Mouse (Mus musculus) liver, embryonic 15.5 days (tissue): Measurements from ENCODE around the gene Dpep2nb. TPM values are rescaled to one million over a fixed set of nuclear protein-coding genes. Genes with fewer than 3 reads are reported as not detected.
"Not testable (repeated sequence)": the region's sequence is repeated elsewhere in the genome, so short reads cannot be mapped to it uniquely, and the experiment has no call there.

Source experiments
- ATAC-seq: fragments of 200-750 bp; cut with Nextera tagmentation; 2 replicates; pipeline ENCODE4 v1.8.0; 2017; ENCODE audit warnings: moderate number of reproducible peaks, mild to moderate bottlenecking, moderate library complexity; ENCODE audit not compliant: insufficient read depth
- H3K27ac ChIP-seq: fragments of 300-500 bp; sonication (generic); replicated peaks from 2 replicates; pipeline ENCODE4 v1.5.1; 2015; ENCODE audit warnings: mild to moderate bottlenecking, inconsistent platforms
- H3K27me3 ChIP-seq: fragments of 300-500 bp; sonication (generic); 2 replicates; pipeline ENCODE4 v1.6.1; 2015; ENCODE audit warnings: mild to moderate bottlenecking, inconsistent platforms
- H3K36me3 ChIP-seq: fragments of 300-500 bp; sonication (generic); replicated peaks from 2 replicates; pipeline ENCODE4 v1.6.1; 2015; ENCODE audit warnings: moderate library complexity, mild to moderate bottlenecking, inconsistent platforms
- H3K4me1 ChIP-seq: fragments of 300-500 bp; sonication (generic); replicated peaks from 2 replicates; pipeline ENCODE4 v1.6.1; 2015; ENCODE audit warnings: inconsistent platforms
- H3K4me2 ChIP-seq: fragments of 300-500 bp; sonication (generic); 2 replicates; pipeline ENCODE4 v1.6.1; 2015; ENCODE audit warnings: moderate library complexity, mild to moderate bottlenecking, inconsistent platforms
- H3K4me3 ChIP-seq: fragments of 300-500 bp; sonication (generic); replicated peaks from 2 replicates; pipeline ENCODE4 v1.5.1; 2015; ENCODE audit warnings: mild to moderate bottlenecking, inconsistent platforms
- H3K9ac ChIP-seq: fragments of 300-500 bp; sonication (generic); 2 replicates; pipeline ENCODE4 v1.6.1; 2015; ENCODE audit warnings: moderate library complexity, mild to moderate bottlenecking, inconsistent platforms
- H3K9me3 ChIP-seq: fragments of 300-500 bp; sonication (generic); replicated peaks from 2 replicates; pipeline ENCODE4 v1.6.1; 2016; ENCODE audit warnings: inconsistent platforms
- WGBS: fragments of 180-500 bp; shearing (Covaris S2); methylation state at CpG from one replicate; pipeline ENCODE4 v1.1.7; 2015; ENCODE audit warnings: mixed read lengths; ENCODE audit not compliant: insufficient replicate concordance; 5-methylcytosine and 5-hydroxymethylcytosine counted together
- polyA plus RNA-seq: library from polyadenylated mRNA; unstranded; fragments of >200 nt; fragmentation: Nextera tagmentation; extraction: Ambion mirVana; gene quantifications from 2 replicates; pipeline ENCODE4 v1.2.1, GENCODE M21; 2015

Dpep2nb gene
- polyA plus RNA-seq, 1 experiment from 2014 or later: not detected

DNA sequence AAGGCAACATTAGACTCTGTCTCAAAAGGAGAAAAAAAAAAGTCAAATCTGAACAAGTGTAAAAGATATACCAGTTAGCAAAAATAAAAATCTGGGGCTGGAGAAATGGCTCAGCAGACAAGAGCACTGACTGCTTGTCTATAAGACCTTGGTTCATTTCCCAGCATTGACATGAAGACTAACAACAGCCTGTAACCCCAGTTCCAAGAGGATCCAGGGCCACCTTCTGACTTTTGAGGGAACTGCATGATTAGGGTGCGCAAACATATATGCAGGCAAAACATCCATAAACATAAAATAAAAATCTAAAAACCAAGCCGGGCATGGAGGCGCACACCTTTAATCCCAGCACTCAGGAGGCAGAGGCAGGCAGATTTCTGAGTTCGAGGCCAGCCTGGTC is 638 bp upstream of the Dpep2nb start:
- 78% methylated on average over 4 of the region's 4 CpGs for WGBS
- ATAC-seq: no peak
- H3K36me3 ChIP-seq: no peaks in the 10 kb centered on the region
- peaks cover 33% of the 10 kb centered on the region for H3K4me1 ChIP-seq
- no peaks in the 10 kb centered on the region for H3K9me3 ChIP-seq
- H3K27ac ChIP-seq: no peak overlapping the region
- no peak overlapping the region for H3K9ac ChIP-seq
- no peak overlapping the region for H3K4me2 ChIP-seq
- H3K27me3 ChIP-seq: no peaks in the 10 kb centered on the region
- H3K4me3 ChIP-seq: no peak overlapping the region

- H3K27ac ChIP-seq: no peak overlapping the region
- 47% methylated on average over 8 of the region's 8 CpGs for WGBS
- H3K27me3 ChIP-seq: no peaks in the 10 kb centered on the region
- peaks cover 20% of the 10 kb centered on the region for H3K4me1 ChIP-seq
- no peak for ATAC-seq
- no peak overlapping the region for H3K9ac ChIP-seq
- no peaks in the 10 kb centered on the region for H3K36me3 ChIP-seq
- H3K4me2 ChIP-seq: no peak overlapping the region
- no peak overlapping the region for H3K4me3 ChIP-seq
- H3K9me3 ChIP-seq: no peaks in the 10 kb centered on the region
Measured at GRCm38 (mm10) chr8:106004538-106005207, 1.1 kb downstream of the Dpep2nb start.

DNA sequence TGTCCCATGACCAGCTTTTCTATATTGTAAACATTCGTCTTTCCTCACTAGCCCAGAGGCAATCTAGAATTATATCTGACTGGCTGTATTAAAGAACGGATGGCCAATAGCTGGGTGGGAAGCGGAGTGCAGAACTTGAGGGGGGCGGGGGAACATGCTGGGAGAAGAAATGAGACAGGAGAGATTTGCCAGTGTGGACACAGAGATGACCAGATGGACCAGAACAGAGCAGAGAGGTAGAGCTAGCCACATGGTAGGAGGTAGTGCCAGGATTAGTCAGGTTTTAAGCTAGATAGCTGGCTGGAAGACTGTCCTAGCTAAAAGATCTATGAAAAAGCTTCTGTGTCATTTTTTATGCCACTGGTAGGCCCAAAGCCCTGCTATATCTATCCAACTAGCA is 3.9 kb downstream of the Dpep2nb start:
- no peak overlapping the region for H3K9ac ChIP-seq
- H3K4me3 ChIP-seq: no peak overlapping the region
- H3K4me2 ChIP-seq: no peak overlapping the region
- H3K36me3 ChIP-seq: no peaks in the 10 kb centered on the region
- no peaks in the 10 kb centered on the region for H3K27me3 ChIP-seq
- WGBS: 68% methylated on average over 4 of the region's 4 CpGs
- H3K27ac ChIP-seq: no peak overlapping the region
- no peak for ATAC-seq
- no peaks in the 10 kb centered on the region for H3K9me3 ChIP-seq
- peaks cover 16% of the 10 kb centered on the region for H3K4me1 ChIP-seq

GRCm38 (mm10) chr8:105998971-105999370 is 6.8 kb downstream of the Dpep2nb start:
- Histone ChIP-seq H3K9ac (no peak overlapping the region), H3K4me2 (no peak overlapping the region), H3K36me3 (no peaks in the 10 kb centered on the region), H3K4me3 (no peak overlapping the region), H3K27me3 (no peaks in the 10 kb centered on the region), H3K4me1 (peaks cover 26% of the 10 kb centered on the region), H3K27ac (peak overlapping the region; percentile 45), H3K9me3 (no peaks in the 10 kb centered on the region)
- WGBS: 41% methylated on average over 2 of the region's 2 CpGs
- peak; percentile 58; the same call in 1 of the 2 replicates for ATAC-seq

- H3K4me3 ChIP-seq: no peak overlapping the region
- no peaks in the 10 kb centered on the region for H3K36me3 ChIP-seq
- H3K27me3 ChIP-seq: no peaks in the 10 kb centered on the region
- no peak for ATAC-seq
- peaks cover 34% of the 10 kb centered on the region for H3K4me1 ChIP-seq
- H3K9me3 ChIP-seq: no peaks in the 10 kb centered on the region
- H3K27ac ChIP-seq: no peak overlapping the region
- 28% methylated on average over 7 of the region's 7 CpGs for WGBS
- H3K4me2 ChIP-seq: no peak overlapping the region
- no peak overlapping the region for H3K9ac ChIP-seq
Measured at GRCm38 (mm10) chr8:105996359-105996758, 9.4 kb downstream of the Dpep2nb start.

DNA sequence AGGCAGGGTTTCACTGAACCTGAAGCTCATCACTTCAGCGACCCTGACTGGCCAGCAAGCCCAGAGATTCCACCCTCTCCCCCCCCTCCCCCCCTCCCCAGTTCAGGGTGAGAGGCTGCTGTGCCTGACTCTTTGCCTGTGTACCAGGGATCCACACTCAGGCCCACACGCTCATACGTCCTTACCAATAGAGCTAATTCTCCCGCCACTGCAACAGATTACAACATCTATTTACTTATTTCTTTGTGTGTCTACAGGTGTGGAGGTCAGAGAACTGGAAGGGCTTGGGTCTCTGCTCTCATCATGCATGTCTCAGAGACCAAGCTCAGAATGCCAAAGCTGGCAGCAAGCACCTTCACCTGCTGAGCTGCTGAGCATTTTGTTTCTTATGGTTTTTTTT is 12.5 kb downstream of the Dpep2nb start:
- no peak overlapping the region for H3K9ac ChIP-seq
- 45% methylated on average over 4 of the region's 4 CpGs for WGBS
- peaks cover 17% of the 10 kb centered on the region; the same call in 1 of the 2 replicates for H3K27me3 ChIP-seq
- H3K27ac ChIP-seq: no peak overlapping the region
- peak; percentile 66 for ATAC-seq
- no peak overlapping the region for H3K4me2 ChIP-seq
- no peaks in the 10 kb centered on the region for H3K36me3 ChIP-seq
- H3K9me3 ChIP-seq: no peaks in the 10 kb centered on the region
- H3K4me3 ChIP-seq: no peak overlapping the region
- peaks cover 29% of the 10 kb centered on the region for H3K4me1 ChIP-seq

DNA sequence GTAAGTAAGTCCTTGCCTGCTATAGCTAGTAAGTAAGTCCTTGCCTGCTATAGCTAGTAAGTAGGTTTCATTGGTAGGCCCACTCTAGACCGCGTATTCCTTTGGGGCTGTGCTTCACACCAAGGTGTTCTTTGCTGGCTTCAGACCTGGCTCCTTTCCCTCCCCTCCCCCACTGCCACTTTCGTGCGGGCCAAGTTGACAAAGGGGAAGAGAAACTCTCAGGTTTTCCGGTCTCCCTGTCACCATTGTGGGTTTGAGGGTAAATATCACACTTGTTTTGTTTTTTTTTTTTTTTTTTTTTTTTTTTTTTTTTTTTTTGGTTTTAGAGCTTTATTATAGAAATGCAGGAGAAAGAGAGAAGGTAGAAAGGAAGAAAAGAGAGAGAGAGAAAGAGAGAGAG is 13.3 kb downstream of the Dpep2nb start:
- WGBS: 42% methylated on average over 5 of the region's 5 CpGs
- no peak overlapping the region for H3K4me3 ChIP-seq
- H3K27ac ChIP-seq: no peak overlapping the region
- H3K4me2 ChIP-seq: no peak overlapping the region
- no peak for ATAC-seq
- H3K27me3 ChIP-seq: peaks cover 24% of the 10 kb centered on the region
- no peaks in the 10 kb centered on the region for H3K9me3 ChIP-seq
- peaks cover 26% of the 10 kb centered on the region for H3K4me1 ChIP-seq
- no peaks in the 10 kb centered on the region for H3K36me3 ChIP-seq
- H3K9ac ChIP-seq: no peak overlapping the region

- ATAC-seq: no peak
- H3K4me3 ChIP-seq: no peak overlapping the region
- peaks cover 24% of the 10 kb centered on the region for H3K27me3 ChIP-seq
- WGBS: 50% methylated on average over 2 of the region's 2 CpGs
- no peaks in the 10 kb centered on the region for H3K36me3 ChIP-seq
- H3K27ac ChIP-seq: no peak overlapping the region
- no peaks in the 10 kb centered on the region for H3K9me3 ChIP-seq
- H3K4me2 ChIP-seq: no peak overlapping the region
- H3K4me1 ChIP-seq: peaks cover 16% of the 10 kb centered on the region; the same call in 1 of the 2 replicates
- H3K9ac ChIP-seq: no peak overlapping the region
Measured at GRCm38 (mm10) chr8:105991546-105991945, 14.2 kb downstream of the Dpep2nb start.

DNA sequence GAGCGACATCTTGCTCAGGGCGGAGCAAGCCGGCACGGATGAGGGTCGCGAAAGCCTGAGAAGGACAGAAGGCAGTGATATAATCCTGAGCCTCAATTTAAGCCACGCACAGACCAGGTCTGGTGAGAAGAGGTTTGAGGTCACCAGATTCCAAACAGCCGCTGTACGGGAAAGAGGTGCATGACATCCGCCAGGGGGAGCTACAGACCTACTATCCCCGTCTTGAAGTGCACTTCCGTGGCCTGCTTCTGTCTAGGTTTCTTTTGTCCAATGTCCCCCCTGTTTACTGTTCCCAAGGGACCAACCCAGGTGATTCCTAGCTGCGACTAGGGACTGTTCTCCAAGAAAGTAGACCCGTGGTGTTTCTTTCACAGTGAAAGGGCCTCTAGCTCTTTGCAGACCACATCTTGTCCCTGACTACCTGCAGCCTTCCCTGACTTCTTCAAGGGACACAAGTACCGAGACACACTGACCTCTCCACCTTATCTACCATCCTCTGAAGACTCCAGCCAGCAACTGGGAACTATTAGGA is 14.9 kb downstream of the Dpep2nb start, which contains the start of gene Dus2:
Gene Dus2 (plus strand): TSS at position 482 of the 532 bp plus-strand sequence.
- H3K27ac ChIP-seq: no peak within 1 kb of the TSS
- 10% methylated on average over 15 of the region's 15 CpGs for WGBS
- ATAC-seq: no peak; the same call in 1 of the 2 replicates
- no peaks in the 10 kb centered on the region for H3K9me3 ChIP-seq
- peak within 1 kb of the TSS; percentile 35; the same call in 1 of the 2 replicates for H3K4me2 ChIP-seq
- H3K36me3 ChIP-seq: no peaks in the 10 kb centered on the region
- no peak within 1 kb of the TSS for H3K9ac ChIP-seq
- peaks cover 11% of the 10 kb centered on the region; the same call in 1 of the 2 replicates for H3K4me1 ChIP-seq
- H3K27me3 ChIP-seq: peaks cover 26% of the 10 kb centered on the region
- H3K4me3 ChIP-seq: no peak within 1 kb of the TSS

DNA sequence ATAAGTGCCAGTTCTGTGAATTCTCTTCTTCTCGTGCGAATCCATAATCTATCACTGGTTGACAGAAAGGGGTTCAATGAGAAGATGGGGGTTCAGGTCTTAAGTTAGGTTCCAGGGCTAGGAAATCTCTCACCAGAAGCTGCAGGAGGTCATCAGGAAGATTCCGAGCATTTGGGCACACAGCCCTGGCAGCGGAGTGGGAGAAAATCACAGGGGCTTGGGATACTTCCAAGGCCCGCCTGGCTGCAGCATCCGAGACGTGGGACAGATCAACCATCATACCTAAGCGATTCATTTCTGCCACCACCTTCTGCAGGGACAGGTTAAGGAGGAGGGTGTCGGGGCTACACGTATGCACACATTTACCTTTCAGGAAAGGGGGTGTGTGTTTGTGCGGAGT is 17.2 kb downstream of the Dpep2nb start:
- H3K27me3 ChIP-seq: peaks cover 38% of the 10 kb centered on the region
- 76% methylated on average over 11 of the region's 11 CpGs for WGBS
- no peaks in the 10 kb centered on the region for H3K36me3 ChIP-seq
- ATAC-seq: no peak
- H3K9ac ChIP-seq: no peak overlapping the region
- peaks cover 7% of the 10 kb centered on the region; the same call in 1 of the 2 replicates for H3K4me1 ChIP-seq
- H3K27ac ChIP-seq: no peak overlapping the region
- no peak overlapping the region for H3K4me3 ChIP-seq
- no peaks in the 10 kb centered on the region for H3K9me3 ChIP-seq
- no peak overlapping the region for H3K4me2 ChIP-seq

GRCm38 (mm10) chr8:105983406-105983805 is 22.4 kb downstream of the Dpep2nb start:
- not testable (repeated sequence) for H3K36me3 ChIP-seq, H3K9me3 ChIP-seq, H3K4me3 ChIP-seq, H3K27ac ChIP-seq, H3K9ac ChIP-seq, H3K4me2 ChIP-seq, ATAC-seq, H3K4me1 ChIP-seq
- H3K27me3 ChIP-seq: peaks cover 22% of the 10 kb centered on the region
- WGBS: 41% methylated on average over 11 of the region's 11 CpGs
